Mouse (Mus musculus) central nervous system, embryonic 14 days (tissue): ENCODE results near the gene Armc5. TPM values are rescaled to one million over a fixed set of nuclear protein-coding genes. Genes with fewer than 3 reads are reported as not detected.

Source experiments
- polyA plus RNA-seq: library from polyadenylated mRNA; depleted of rRNA; stranded (reverse); fragments of >200 nt; gene quantifications from 2 replicates; pipeline ENCODE4 v1.2.3, GENCODE M21; 2012; rRNA removed

Armc5 gene
- 12.8 and 15.7 TPM in 2 replicates for polyA plus RNA-seq

GRCm38 (mm10) chr7:128236856-128237592, at the start of gene Armc5:
TSS of gene Armc5 (plus strand) at chr7:128237342.

GRCm38 (mm10) chr7:128206152-128206551, 31.0 kb upstream of the Armc5 start, which contains the start of gene Cox6a2:
TSS of gene Cox6a2 (minus strand) at chr7:128206387.

GRCm38 (mm10) chr7:128237927-128238778, 1.0 kb downstream of the Armc5 start, which contains the start of gene 9130023H24Rik:
TSS of gene 9130023H24Rik (minus strand) at chr7:128238031.

GRCm38 (mm10) chr7:128246496-128247391, 9.6 kb downstream of the Armc5 start, which contains the start of gene Tgfb1i1:
TSS of gene Tgfb1i1 (plus strand) at chr7:128246812.

GRCm38 (mm10) chr7:128265411-128265810, 28.3 kb downstream of the Armc5 start, which contains the start of gene Slc5a2:
TSS of gene Slc5a2 (plus strand) at chr7:128265657.

Other genes with a start within 250 kb of the Armc5 start
- gene Pycard, start 243.5 kb upstream of the Armc5 start, polyA plus RNA-seq, result 7.0 and 10.3 TPM in 2 replicates
- gene Trim72, start 233.4 kb upstream of the Armc5 start, polyA plus RNA-seq, result 0.64 and 4.6 TPM in 2 replicates
- gene Itgam, start 174.7 kb upstream of the Armc5 start, polyA plus RNA-seq, result 2.0 and 2.3 TPM in 2 replicates
- 0.01 and 0.05 TPM in 2 replicates for gene Gm49368, start 174.7 kb upstream of the Armc5 start, polyA plus RNA-seq
- gene Itgax, start 107.8 kb upstream of the Armc5 start, polyA plus RNA-seq, result 0.14 and 0.15 TPM in 2 replicates
- gene Itgad, start 83.0 kb upstream of the Armc5 start, polyA plus RNA-seq, result 0.04 TPM in 1 of 2 replicates, not detected in the other
- gene Cox6a2, start 31.0 kb upstream of the Armc5 start, polyA plus RNA-seq, result 0.09 and 10.5 TPM in 2 replicates
- 3.0 and 3.6 TPM in 2 replicates for gene 9130023H24Rik, start 689 bp downstream of the Armc5 start, polyA plus RNA-seq
- 13.1 and 23.1 TPM in 2 replicates for gene Tgfb1i1, start 9.5 kb downstream of the Armc5 start, polyA plus RNA-seq
- gene Slc5a2, start 28.3 kb downstream of the Armc5 start, polyA plus RNA-seq, result 0.04 and 0.06 TPM in 2 replicates
- gene BC017158, start 60.8 kb downstream of the Armc5 start, polyA plus RNA-seq, result 25.4 and 34.0 TPM in 2 replicates
- gene Rgs10, start 181.4 kb downstream of the Armc5 start, polyA plus RNA-seq, result 29.2 and 31.3 TPM in 2 replicates
- 182 and 193 TPM in 2 replicates for gene Tial1, start 224.4 kb downstream of the Armc5 start, polyA plus RNA-seq